Mouse (Mus musculus): ENCODE data around the gene Glod4. TPM values are rescaled to one million over a fixed set of nuclear protein-coding genes. Genes with fewer than 3 reads are reported as not detected.

The Glod4 gene
- polyA plus RNA-seq (2014; fragmentation: Nextera tagmentation; extraction: Ambion mirVana), result 155 and 160 TPM in 2 replicates

DNA sequence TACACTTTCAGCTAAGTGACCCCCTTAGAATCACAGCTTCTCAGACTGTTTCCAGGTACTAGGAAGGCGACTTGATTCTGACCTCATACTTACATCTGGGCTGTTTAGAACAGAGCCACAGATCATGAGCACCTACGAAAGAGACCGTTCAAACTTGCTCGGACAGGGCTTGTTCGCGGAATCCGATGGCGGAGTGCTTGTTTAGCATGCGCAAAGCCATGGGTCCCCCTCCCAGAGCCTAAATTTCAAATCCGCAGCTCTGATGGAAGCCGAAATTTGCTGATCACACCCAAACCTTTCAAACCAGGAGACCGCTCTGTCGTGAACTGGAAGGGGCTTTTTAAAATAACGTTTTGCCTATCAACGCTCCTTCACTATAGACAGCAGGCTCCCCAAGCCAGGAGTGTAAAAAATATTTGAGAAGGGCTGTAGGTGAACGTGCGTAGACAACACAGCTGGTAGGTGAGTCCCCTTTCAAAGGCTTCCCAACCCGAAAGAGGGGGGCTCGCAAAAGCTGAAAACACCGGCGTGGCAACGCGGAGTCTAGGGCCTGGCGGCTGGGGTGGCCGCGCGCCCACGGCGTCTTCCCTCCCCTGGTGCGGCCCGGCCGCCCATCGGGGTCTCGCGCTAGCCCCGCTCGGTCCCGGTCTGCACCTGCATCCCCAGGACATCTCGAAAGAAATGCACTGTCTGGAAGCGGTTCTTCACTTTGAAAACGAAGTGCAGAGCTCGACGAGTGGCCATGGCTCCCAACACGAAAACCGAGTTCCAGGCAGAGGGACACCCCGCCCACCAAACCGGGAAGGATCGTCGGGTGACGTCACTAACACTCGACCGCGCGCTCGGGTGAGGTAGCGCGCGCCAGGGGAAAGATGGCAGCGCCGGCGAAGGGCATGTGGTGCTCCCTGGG, at the start of gene Glod4, which contains the start of gene Mrm3:
Glod4 (minus strand) TSS at position 825 of the 910 bp plus-strand sequence.
Mrm3 (plus strand) TSS at position 815 of the 910 bp plus-strand sequence.
- peak within 1 kb of the TSS; percentile 82 for H3K9ac ChIP-seq (ENCODE audit: low read depth, low read length)
- peak within 1 kb of the TSS; percentile 91 for H3K4me2 ChIP-seq (replicated peaks; ENCODE audit: low read depth, low read length)
- H3K4me3 ChIP-seq (ENCODE audit: low read length), result peak within 1 kb of the TSS; percentile 85
- no peaks in the 10 kb centered on the region for H3K27me3 ChIP-seq (ENCODE audit: control insufficient read depth, insufficient read depth, low read length)
- H3K4me1 ChIP-seq (ENCODE audit: control insufficient read depth, insufficient read depth, low read length), result peaks cover 12% of the 10 kb centered on the region; the same call in 1 of the 2 replicates
- under 1% methylated on average over 61 of the region's 61 CpGs for WGBS
- H3K27ac ChIP-seq (ENCODE audit: low read depth, low read length), result peak within 1 kb of the TSS; percentile 38; the same call in 1 of the 2 replicates
- H3K9me3 ChIP-seq (ENCODE audit: control insufficient read depth, low read length), result no peaks in the 10 kb centered on the region
- peaks cover 17% of the 10 kb centered on the region for H3K36me3 ChIP-seq (ENCODE audit: control insufficient read depth, insufficient read depth, low read length)
- ATAC-seq (ENCODE audit: low FRiP score, low TSS enrichment), result peak; percentile 88

DNA sequence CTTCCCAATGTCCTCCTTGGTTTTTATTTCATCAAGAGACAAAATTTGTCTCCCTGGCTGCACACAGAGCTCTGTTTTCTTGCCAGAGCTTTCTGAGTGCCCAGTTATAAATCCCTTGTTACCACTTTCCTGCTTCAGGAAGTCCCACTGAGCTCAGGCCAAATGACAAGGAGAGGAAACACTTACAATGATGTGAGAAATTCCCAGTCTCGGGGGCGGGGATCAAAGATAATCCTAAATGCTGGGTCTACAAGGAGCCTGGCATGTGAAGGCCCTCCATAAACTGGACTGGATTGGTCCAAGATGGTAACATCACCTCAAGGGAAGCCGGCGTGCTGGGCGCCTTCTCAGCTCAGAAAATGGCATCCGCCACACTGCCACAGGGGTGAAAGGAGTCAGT, 49.3 kb upstream of the Glod4 start:
- Histone ChIP-seq H3K4me3 (ENCODE audit: low read length) (no peak overlapping the region), H3K27ac (ENCODE audit: low read depth, low read length) (peak overlapping the region; percentile 78), H3K9ac (ENCODE audit: low read depth, low read length) (no peak overlapping the region), H3K27me3 (ENCODE audit: control insufficient read depth, insufficient read depth, low read length) (no peaks in the 10 kb centered on the region), H3K9me3 (ENCODE audit: control insufficient read depth, low read length) (no peaks in the 10 kb centered on the region), H3K4me1 (ENCODE audit: control insufficient read depth, insufficient read depth, low read length) (peaks cover 46% of the 10 kb centered on the region), H3K36me3 (ENCODE audit: control insufficient read depth, insufficient read depth, low read length) (no peaks in the 10 kb centered on the region), H3K4me2 (replicated peaks; ENCODE audit: low read depth, low read length) (peak overlapping the region; percentile 19; the same call in 1 of the 2 replicates)
- ATAC-seq (ENCODE audit: low FRiP score, low TSS enrichment), result no peak
- WGBS, result 39% methylated on average over 6 of the region's 6 CpGs

DNA sequence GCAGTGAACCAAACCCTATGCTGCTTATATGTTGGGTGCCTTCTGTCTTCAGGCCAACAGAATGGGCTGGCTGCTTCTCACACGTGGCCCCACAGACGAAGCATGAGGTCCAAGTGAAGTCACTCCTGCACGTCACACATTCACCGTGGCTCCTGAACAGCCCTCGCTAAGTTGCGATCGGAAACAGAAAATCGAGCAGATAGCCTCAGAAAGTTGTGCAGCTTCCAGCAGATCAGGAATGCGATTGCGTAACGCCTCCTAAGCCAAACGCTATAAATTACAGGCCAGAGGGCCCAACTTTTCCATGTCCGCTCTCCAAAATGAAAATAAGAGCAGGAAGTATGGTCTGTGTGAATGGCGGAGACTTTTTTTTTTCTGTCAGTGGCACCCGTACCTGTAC, 48.9 kb upstream of the Glod4 start:
- no peak overlapping the region for H3K4me3 ChIP-seq (ENCODE audit: low read length)
- H3K9me3 ChIP-seq (ENCODE audit: control insufficient read depth, low read length), result no peaks in the 10 kb centered on the region
- H3K36me3 ChIP-seq (ENCODE audit: control insufficient read depth, insufficient read depth, low read length), result no peaks in the 10 kb centered on the region
- peaks cover 50% of the 10 kb centered on the region for H3K4me1 ChIP-seq (ENCODE audit: control insufficient read depth, insufficient read depth, low read length)
- no peaks in the 10 kb centered on the region for H3K27me3 ChIP-seq (ENCODE audit: control insufficient read depth, insufficient read depth, low read length)
- ATAC-seq (ENCODE audit: low FRiP score, low TSS enrichment), result peak; percentile 28; the same call in 1 of the 2 replicates
- no peak overlapping the region for H3K9ac ChIP-seq (ENCODE audit: low read depth, low read length)
- H3K4me2 ChIP-seq (replicated peaks; ENCODE audit: low read depth, low read length), result peak overlapping the region; percentile 19
- 31% methylated on average over 15 of the region's 15 CpGs for WGBS
- peak overlapping the region; percentile 78 for H3K27ac ChIP-seq (ENCODE audit: low read depth, low read length)

DNA sequence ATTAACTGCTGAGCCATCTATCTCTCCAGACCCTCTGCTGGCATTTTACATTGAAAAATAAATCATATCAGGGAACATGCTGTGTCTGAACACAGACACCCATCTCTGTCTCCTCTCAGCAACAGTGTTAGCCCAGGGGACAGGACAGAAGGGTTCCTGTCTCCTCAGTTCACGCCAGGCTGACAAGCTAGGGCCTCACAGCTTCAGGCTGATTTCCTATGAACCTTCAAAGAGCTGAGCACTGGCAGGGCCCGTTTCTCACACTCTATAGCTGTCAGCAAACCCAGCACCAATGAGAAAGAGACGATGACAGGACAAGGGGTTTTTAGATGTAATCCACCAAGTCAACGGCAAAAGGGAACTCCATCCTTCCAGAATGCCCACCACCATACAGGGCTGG, 48.4 kb upstream of the Glod4 start:
- Histone ChIP-seq H3K4me1 (ENCODE audit: control insufficient read depth, insufficient read depth, low read length) (peaks cover 55% of the 10 kb centered on the region), H3K9ac (ENCODE audit: low read depth, low read length) (no peak overlapping the region), H3K27me3 (ENCODE audit: control insufficient read depth, insufficient read depth, low read length) (no peaks in the 10 kb centered on the region), H3K36me3 (ENCODE audit: control insufficient read depth, insufficient read depth, low read length) (no peaks in the 10 kb centered on the region), H3K4me3 (ENCODE audit: low read length) (no peak overlapping the region), H3K27ac (ENCODE audit: low read depth, low read length) (peak overlapping the region; percentile 78), H3K4me2 (replicated peaks; ENCODE audit: low read depth, low read length) (no peak overlapping the region; the same call in 1 of the 2 replicates), H3K9me3 (ENCODE audit: control insufficient read depth, low read length) (no peaks in the 10 kb centered on the region)
- ATAC-seq (ENCODE audit: low FRiP score, low TSS enrichment), result no peak
- 42% methylated on average over 4 of the region's 4 CpGs for WGBS

DNA sequence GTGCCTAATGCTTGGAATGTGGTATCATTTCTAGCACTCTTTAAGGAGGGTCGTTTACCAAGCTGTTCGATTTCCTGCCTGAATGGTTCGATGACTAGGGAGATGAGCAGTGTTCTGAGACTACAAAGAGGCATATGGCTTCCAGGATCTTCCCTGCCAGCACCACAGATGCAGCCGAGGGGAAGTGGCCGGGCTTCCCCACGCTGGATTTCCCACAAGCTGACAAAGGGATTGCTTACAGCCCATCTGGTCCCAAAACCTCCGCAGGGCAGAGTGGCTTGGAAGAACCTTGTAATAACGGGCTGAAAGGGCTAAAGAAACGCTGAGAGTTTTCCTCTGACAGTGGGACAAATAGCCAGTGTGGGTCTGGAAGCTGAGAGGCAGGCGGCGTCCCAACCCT, 46.8 kb upstream of the Glod4 start:
- H3K4me1 ChIP-seq (ENCODE audit: control insufficient read depth, insufficient read depth, low read length), result peaks cover 69% of the 10 kb centered on the region
- no peaks in the 10 kb centered on the region for H3K36me3 ChIP-seq (ENCODE audit: control insufficient read depth, insufficient read depth, low read length)
- 20% methylated on average over 11 of the region's 11 CpGs for WGBS
- ATAC-seq (ENCODE audit: low FRiP score, low TSS enrichment), result no peak
- H3K4me2 ChIP-seq (replicated peaks; ENCODE audit: low read depth, low read length), result no peak overlapping the region
- H3K9me3 ChIP-seq (ENCODE audit: control insufficient read depth, low read length), result no peaks in the 10 kb centered on the region
- peak overlapping the region; percentile 65; the same call in 1 of the 2 replicates for H3K27ac ChIP-seq (ENCODE audit: low read depth, low read length)
- no peak overlapping the region for H3K4me3 ChIP-seq (ENCODE audit: low read length)
- H3K9ac ChIP-seq (ENCODE audit: low read depth, low read length), result no peak overlapping the region; the same call in 1 of the 2 replicates
- H3K27me3 ChIP-seq (ENCODE audit: control insufficient read depth, insufficient read depth, low read length), result no peaks in the 10 kb centered on the region

DNA sequence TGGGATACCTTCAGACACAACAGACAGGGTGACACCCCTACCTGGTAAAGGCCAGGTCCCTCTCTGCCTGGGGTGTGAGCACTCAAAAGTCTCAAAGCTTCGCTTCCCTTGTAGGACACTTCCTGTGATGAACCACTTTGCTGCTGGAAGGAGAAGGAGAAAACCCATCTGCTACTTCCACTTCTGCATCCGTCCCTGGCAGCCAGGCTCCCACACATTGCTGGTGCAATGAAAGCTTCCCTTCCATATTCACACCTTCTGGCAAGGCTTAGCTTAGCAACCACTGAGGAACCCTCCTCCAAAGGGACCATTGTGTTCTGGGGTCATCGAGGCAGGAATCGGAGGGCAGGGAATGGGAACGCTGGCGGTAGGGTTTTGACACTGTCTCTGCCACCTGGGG, 45.1 kb upstream of the Glod4 start:
- no peaks in the 10 kb centered on the region for H3K27me3 ChIP-seq (ENCODE audit: control insufficient read depth, insufficient read depth, low read length)
- no peak overlapping the region for H3K4me2 ChIP-seq (replicated peaks; ENCODE audit: low read depth, low read length)
- no peak overlapping the region for H3K4me3 ChIP-seq (ENCODE audit: low read length)
- H3K9me3 ChIP-seq (ENCODE audit: control insufficient read depth, low read length), result peaks cover 1% of the 10 kb centered on the region; the same call in 1 of the 2 replicates
- no peak overlapping the region for H3K9ac ChIP-seq (ENCODE audit: low read depth, low read length)
- H3K36me3 ChIP-seq (ENCODE audit: control insufficient read depth, insufficient read depth, low read length), result no peaks in the 10 kb centered on the region
- 82% methylated on average over 6 of the region's 6 CpGs for WGBS
- no peak for ATAC-seq (ENCODE audit: low FRiP score, low TSS enrichment)
- peaks cover 65% of the 10 kb centered on the region for H3K4me1 ChIP-seq (ENCODE audit: control insufficient read depth, insufficient read depth, low read length)
- H3K27ac ChIP-seq (ENCODE audit: low read depth, low read length), result no peak overlapping the region

DNA sequence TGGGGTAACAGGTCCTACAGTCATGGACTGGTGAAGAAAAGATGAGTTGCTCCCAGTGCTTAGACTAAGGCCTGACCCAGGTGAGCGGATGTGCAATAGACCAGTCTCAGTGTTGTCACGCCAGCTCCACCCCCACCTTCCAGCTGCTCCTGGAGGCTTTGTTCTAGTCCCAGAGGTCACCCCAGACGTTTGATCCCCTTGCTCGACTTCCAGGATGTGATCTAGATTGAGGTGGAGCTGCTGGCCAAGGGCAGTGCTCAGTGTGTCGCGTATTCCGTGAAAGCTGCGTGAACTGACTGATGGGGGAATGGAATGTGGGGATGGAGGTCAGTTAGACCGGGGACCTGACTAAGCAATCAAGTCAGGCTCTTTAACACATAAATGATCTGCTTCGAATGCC, 43.8 kb upstream of the Glod4 start:
- H3K27ac ChIP-seq (ENCODE audit: low read depth, low read length), result no peak overlapping the region
- WGBS, result 28% methylated on average over 10 of the region's 10 CpGs
- no peak overlapping the region for H3K9ac ChIP-seq (ENCODE audit: low read depth, low read length)
- H3K4me1 ChIP-seq (ENCODE audit: control insufficient read depth, insufficient read depth, low read length), result peaks cover 52% of the 10 kb centered on the region
- H3K36me3 ChIP-seq (ENCODE audit: control insufficient read depth, insufficient read depth, low read length), result no peaks in the 10 kb centered on the region
- H3K4me3 ChIP-seq (ENCODE audit: low read length), result no peak overlapping the region
- H3K9me3 ChIP-seq (ENCODE audit: control insufficient read depth, low read length), result peaks cover 3% of the 10 kb centered on the region; the same call in 1 of the 2 replicates
- no peak overlapping the region for H3K4me2 ChIP-seq (replicated peaks; ENCODE audit: low read depth, low read length)
- no peaks in the 10 kb centered on the region for H3K27me3 ChIP-seq (ENCODE audit: control insufficient read depth, insufficient read depth, low read length)
- ATAC-seq (ENCODE audit: low FRiP score, low TSS enrichment), result no peak

DNA sequence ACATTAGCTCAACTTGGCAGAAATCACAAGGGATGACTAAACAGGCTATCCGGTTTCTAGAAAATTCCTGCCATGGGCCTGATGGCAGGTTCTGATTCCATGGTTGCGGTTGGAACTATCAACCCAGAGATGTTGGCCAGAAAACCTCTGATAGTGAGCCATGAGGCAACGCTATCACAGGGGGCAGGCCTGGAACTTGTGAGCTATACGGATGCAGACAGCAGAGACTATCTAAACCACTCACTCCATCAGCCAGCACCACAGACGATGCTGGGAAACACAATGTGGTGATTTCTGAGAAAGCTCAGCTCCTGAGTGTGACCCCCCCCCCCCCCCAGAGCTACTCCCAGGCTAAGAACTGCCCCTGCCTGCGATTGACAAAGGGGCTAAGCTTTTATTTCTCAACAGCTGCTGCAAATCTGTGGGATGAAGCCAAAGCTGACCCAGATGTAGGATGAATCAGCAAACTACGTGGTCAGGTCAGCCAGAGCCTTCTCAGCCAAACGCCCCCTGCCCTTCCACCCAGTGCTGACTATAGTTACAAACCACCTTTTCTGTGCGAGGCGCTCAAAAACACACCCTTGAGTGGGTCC, 43.1 kb upstream of the Glod4 start:
- Histone ChIP-seq H3K9me3 (ENCODE audit: control insufficient read depth, low read length) (peaks cover 3% of the 10 kb centered on the region; the same call in 1 of the 2 replicates), H3K4me3 (ENCODE audit: low read length) (no peak overlapping the region), H3K4me1 (ENCODE audit: control insufficient read depth, insufficient read depth, low read length) (peaks cover 45% of the 10 kb centered on the region), H3K27me3 (ENCODE audit: control insufficient read depth, insufficient read depth, low read length) (no peaks in the 10 kb centered on the region), H3K9ac (ENCODE audit: low read depth, low read length) (no peak overlapping the region), H3K27ac (ENCODE audit: low read depth, low read length) (no peak overlapping the region), H3K36me3 (ENCODE audit: control insufficient read depth, insufficient read depth, low read length) (no peaks in the 10 kb centered on the region), H3K4me2 (replicated peaks; ENCODE audit: low read depth, low read length) (no peak overlapping the region)
- WGBS, result 59% methylated on average over 10 of the region's 10 CpGs
- no peak for ATAC-seq (ENCODE audit: low FRiP score, low TSS enrichment)

All from kidney, embryonic 14.5 days (tissue).